Mouse (Mus musculus): ENCODE results near the gene Actr1b.

Gene Actr1b

DNA sequence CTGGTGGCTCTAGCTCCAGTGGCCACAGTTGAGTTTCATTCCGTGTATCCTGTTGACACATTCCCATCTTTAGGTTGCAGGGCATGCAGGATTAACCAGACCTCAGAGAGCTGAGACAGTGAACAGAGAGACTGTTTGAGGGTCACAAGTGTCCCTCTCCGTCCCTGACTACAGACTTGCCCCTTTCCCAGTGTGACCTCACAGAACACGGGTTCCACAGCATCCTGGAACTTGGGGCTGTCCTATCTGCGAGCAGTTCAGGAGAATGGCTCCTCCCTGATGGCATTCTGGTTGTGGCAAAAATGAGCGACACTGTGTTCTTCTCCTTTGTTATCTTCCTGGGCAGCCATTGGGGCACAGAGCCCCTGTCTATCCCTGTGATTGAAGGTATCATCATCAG is at the start of gene Actr1b:
Gene Actr1b, minus strand, starts transcription at position 112 of the 400 bp plus-strand sequence.
- no peak for DNase-seq (ENCODE audit: low read depth, low spot score)

DNA sequence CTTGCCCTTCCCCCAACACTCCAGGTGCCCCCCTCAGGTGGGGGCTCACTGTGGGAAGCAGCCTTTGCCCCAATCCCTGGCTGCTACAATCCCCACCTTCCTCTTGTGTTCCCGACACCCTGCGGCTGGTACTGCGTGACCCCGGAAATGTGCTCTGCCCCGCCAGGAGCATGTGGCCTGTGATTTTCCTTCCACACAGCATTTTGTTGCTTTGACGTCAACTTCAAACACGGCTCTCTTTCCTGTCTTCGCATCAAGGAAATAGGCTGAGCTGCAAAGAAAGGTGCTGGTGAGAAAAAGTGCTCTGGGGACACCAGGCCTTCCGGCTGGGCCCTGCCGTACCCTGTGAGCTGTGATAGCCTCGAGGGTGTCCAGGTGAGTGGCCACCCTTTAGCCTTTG is 47.3 kb upstream of the Actr1b start, which contains the start of gene Zap70:
Gene Zap70, plus strand, starts transcription at position 231 of the 400 bp plus-strand sequence.
- DNase-seq (ENCODE audit: low read depth, low spot score), result no peak

DNA sequence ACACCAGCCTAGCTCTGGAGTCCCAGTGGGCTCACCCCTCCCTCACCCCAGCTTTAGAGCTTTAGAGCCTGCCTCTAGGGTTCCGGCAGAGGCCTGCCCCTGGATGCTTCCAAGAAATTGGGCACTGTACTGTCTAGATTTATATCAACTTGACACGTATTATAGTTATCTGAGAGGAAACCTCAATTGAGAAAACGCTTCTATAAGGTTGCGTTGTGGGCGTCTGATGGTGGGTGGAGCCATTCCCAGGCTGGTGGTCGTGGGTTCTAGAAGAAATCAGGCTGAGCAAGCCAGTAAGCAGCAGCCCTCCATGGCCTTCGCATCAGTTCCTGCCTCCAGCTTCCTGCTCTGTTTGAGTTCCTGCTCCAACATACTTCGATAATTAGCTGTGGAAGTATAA is 46.8 kb upstream of the Actr1b start:
- no peak for DNase-seq (ENCODE audit: low read depth, low spot score)

DNA sequence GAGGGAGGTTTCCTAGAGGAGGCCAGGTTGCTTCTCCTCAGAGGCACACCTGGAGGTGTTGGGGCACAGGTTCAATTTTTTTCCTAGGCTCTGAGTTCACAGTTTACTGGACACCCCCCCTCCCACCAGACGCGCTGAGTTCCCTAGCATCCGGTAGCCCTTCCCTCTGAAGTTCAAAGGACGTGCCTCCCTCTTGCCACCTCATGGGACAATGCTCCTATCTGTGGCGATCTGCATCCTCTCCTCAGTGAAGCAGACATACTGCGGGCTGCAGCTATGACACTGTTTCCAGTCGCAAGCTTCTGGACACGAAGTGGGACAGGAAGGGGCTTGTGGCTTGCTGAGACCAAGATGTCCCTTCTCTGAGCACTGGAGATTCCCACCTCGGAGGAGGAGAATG is 46.2 kb upstream of the Actr1b start:
- DNase-seq (ENCODE audit: low read depth, low spot score), result no peak

DNA sequence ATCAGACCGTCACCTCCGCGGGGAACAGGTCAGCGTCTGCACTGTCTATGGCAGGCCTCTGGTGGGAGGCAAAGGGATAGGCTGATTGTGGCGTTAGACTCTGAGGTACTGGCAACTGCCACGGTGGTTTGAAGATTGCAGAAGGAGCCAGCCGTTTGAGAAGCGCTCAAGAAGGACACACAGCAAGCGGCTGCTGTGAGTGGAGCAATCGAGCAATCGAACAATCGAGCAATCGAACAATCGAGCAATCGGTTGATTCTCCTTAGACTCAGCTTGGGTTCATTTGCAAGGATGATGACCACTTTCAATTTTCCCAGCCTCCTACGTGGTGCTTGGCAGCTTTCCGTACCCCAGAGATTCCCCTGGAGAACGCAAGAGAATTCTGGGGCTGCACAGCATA is 44.9 kb upstream of the Actr1b start:
- DNase-seq (ENCODE audit: low read depth, low spot score), result no peak

DNA sequence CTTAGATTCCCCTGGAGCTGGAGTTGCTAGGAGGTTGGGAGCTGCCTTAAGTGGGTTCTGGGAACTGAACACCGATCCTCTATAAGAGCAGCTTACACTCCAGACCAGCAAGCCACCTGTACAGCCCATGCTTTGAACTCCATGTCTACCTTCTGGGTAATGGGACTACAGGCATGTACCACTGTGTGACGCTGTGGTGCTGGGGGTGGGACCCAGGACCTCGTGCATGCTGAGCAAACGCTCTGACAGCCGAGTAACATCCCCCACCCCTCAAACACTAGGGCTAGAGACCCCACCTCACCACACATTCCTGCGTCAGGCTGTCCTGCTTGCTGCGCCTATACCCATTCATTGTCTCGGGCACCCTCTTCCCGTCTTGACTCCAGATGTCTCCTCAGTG is 44.3 kb upstream of the Actr1b start:
- no peak for DNase-seq (ENCODE audit: low read depth, low spot score)

DNA sequence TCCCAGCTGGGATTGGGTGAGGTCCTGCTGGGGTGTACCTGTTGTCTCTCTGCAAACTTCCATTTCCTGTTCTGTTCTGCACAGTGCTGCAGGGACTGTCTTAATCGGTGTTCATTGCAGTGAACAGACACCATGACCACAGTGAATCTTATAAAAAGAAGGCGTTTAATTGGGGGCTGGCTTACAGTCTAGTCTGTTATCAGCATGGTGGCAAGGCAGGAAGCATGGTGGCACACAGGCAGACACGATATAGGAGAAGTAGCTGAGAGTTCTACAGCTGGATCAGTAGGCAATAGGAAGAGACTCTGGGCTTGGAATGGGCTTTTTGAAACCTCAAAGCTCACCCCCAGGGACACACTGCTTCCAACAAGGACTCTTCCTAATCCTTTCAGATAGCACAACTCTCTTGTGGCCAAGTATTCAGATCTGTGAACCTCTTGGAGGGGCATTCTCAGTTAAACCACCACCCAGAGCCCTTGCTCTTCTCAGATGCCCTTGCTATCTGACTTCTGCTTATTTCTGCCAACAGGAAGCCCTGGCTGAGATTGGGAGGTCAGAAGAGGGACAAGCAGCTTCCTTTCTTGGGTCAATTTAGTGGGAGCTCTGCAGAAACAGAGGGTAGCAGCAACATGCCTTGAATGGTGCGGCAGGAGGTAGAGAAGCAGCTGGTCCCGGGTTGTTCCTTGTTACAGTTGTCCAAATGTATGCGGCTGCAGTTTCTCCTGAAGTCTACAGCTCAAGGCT is 39.9 kb upstream of the Actr1b start:
- DNase-seq (ENCODE audit: low read depth, low spot score), result no peak

DNA sequence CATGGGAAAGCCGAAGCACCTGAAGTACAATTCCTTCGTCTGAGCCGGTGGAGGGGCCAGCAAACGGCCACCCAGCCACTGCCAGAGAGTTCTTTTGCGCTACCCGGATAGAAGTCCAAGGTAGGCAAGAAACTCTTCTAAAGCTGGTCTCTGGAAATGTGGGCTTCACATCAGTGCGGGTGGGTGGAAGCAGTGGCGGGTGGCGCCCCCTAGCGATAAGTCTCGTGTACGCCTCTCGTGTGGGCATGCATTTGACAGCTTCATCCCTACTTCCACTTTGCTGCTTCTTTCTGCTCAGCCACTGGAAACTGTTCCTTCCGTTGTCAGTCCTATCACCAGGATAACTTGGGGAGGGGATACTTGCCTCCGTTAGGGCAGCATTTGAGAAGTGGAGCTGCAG is 32.2 kb upstream of the Actr1b start:
- no peak for DNase-seq (ENCODE audit: low read depth, low spot score)

DNA sequence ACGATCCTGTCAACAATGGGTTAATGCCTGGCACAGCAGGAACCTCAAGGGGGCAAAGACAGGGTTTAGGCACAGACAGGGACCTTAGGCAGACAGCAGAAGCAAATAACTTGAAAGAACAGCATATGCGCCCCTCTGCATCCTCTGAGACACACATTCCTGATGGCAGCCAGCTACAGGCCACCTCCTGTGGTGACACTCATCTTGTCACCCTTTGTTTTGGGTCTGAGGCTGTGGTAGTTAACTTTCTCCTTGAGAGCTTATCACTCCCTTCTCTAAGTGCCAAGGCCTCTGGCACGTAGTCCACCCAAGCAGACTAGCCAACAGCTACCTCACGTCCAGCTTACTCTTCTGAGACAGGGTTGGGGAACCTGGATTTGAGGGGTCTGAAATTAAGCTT is 31.4 kb upstream of the Actr1b start:
- DNase-seq (ENCODE audit: low read depth, low spot score), result no peak

DNA sequence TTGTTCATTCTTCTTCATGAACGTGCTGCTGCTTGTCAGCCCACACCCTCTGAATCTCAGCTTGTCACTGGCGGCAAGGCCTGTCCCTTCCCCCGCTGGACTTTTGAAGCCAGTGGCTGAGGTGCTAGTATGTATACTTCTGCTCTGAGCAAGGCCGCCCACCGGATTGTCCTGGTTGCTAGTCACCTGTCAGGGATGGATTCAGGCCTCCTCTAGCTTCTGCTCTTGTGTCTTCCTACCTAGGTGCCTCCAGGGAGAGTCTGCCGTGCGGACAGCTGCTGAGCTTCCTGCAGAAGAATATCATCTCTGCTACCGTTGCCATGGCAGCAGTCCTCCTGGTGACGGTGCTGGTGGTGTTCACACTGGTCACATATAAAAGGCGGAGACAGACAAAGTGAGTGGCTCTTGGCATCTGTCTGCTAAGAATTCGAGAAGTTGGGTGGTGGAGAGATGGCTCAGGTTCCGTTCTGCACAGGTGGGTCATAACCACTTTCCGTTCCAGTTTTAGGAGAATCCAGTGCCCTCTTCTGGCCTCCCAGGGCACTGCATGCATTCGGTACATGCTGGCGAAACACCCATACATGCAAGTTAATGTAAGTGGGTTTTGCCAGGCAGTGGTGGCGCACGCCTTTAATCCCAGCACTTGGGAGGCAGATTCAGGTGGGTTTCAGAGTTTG is 30.2 kb upstream of the Actr1b start:
- DNase-seq (ENCODE audit: low read depth, low spot score), result peak; percentile 49

DNA sequence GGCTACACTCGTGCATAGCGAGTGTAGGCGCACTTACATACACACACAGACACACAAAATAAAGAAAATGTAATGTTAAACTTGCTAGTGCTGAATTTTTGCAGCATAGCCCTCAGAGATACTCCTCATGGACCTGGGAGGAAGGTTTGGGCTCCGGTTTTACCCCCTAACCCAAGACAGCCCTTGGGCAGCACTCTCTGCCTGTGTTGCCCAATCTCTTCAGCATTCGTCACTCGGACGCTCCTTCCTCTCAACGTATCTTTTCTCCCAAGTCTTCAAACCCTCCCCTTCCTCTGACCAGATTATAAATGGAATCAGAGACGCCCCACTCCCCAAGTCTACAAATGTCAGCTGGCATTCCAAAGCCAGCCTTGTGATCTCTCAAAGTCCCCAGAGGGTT is 28.8 kb upstream of the Actr1b start:
- no peak for DNase-seq (ENCODE audit: low read depth, low spot score)

DNA sequence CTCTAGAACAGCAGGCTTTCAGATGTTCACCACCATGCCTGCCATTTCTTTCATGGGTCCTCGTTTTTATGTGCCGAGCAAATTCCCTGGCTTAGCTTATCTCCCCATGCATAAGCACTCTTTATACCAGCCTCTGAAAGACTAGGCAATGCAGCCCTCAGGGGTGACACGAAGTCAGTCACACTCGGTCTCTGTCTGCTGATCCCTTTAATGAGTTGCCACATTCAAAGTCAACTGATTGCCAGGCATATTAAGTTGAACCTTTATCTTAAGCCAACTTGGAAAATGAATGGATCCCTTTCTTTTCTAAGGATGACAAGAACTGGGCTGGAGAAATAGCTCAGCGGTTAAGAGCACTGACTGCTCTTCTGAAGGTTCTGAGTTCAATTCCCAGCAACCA is 25.0 kb upstream of the Actr1b start:
- DNase-seq (ENCODE audit: low read depth, low spot score), result no peak

DNA sequence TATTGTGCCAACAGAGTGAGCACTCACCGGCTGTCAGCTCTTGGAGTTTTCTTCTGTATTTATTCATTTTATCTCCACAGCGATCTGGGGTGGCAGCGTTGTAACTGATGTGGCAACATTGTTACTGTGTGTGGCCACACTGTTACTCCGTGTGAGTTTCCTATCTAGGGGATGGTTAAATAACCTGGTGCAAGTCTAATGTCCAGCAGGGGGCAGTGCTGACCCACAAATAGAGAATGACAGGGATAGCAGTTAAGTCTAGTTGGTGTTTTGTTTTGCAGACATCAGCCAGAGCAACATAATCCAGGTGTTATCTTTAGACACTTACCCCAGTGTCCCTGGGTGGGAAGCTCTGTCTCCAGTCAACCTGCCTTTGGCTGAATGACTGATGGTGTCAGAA is 23.1 kb upstream of the Actr1b start:
- DNase-seq (ENCODE audit: low read depth, low spot score), result peak; percentile 77

DNA sequence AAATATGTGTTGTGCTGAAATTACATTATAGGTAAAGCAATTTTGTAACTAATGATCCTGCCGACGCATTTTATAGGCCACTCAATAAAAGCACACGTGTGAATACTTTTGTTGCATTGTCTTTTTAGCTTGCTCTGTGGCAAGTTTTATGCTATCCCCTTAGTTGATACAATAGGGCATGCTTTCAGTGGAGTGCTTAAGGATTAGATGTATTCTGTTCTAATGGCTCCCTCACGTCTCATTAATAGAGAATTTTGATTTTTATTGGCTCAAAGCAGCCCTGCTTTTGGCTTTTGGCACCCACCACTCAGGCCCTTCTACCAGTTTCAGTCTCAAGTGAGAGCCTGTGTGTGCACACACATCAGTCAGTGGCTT is 9.8 kb upstream of the Actr1b start:
- no peak for DNase-seq (ENCODE audit: low read depth, low spot score)

DNA sequence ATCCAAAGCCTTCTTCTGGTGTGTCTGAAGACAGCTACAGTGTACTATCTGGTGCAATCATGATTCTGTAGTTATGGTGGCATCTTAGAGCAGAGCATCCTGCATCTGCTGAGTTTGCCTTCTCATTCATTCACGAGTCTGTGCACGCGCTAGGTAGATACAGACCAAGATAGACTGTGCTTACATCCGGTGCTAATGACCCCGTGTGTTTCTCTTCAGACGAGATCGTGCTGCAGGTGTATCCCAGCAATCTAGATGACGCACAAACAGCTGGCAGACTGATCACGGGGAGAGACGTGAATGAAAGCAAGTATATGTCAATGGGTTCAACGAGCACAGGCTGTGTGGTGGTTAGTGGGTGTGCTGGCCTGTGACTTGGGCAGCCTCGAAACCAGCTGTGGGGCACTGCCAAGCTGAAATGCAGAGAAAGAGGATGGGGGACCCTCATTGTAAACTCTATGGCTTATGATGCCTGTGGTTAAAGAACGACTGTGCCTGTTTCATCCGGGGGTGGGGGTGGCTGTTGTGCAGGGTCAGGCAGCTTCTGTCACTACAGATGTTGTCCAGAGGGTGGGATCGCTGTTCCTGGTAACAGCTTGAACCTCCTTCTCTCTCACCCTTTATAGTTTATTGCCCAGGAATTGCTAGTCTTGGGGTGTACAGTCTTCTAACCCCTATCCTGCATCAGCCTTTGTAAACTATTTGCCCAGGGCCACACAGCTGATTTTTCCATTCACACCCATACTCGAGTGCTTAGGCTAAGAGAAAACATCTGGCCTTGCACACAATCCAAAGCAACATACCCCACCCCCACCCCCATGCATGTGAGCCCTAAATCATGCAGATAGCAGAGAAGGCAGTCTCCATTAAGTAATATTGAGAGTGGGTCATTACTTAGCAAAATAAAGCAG is 9.2 kb upstream of the Actr1b start:
- DNase-seq (ENCODE audit: low read depth, low spot score), result no peak

DNA sequence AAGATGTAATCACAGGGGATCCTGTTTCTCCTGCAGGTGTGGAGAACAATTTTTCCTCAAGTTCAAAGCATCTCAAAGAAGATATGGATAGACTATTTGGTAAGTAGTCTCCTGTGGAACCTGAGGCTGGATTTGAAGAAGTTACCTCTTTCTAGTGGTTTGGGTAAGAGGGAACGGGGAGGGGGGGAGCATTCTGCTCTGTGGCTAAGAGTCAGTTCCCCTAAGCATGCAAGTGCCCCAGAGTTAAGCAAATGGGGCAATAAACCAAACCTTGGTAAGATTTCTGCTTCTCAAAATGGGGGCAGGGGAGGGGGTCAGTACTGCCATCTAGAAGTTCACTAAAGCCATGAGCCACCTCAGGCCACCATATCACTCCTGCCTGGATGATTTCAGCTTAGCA is 4.6 kb upstream of the Actr1b start:
- DNase-seq (ENCODE audit: low read depth, low spot score), result no peak

DNA sequence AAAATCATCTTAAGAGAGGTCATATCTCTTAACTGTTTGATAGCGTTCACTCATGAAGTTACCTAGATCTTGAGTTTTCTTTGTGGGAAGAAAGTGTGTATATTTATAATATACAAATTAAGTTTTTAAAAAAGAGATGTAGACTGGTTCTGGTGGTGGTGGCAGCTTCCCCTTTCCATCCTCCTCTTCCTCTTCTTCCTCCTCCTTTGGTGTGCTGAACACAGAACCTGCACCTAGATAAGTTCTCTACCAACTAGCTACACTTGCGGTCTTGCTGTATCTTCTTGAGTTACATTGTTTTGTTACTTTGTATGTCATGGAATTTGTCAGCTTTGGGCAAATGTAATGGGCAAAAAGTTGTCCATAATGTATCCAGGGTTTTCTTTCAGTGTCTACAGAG is 3.1 kb downstream of the Actr1b start:
- no peak for DNase-seq (ENCODE audit: low read depth, low spot score)

DNA sequence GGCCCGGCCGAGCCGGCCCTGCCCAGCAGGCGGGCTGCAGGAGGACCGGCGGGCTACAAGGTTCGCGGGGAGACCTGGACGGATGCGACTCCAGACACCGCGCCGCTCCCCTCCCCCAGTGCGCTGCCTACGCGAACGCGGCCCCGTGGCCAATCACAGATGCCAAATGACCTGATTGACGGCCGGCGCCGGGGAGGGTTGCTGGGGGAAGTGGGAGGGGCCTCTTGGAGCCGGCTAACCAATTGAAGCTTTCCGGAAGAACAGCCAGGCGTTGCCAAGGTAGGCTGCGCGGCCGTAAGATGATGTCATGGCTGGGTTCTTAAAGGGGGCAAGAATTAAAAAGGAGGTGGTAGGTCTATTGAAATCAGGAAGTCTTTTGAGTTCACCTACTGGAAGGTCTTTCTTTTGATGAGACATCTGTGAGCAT is 4.4 kb downstream of the Actr1b start, which contains the start of gene 4933424G06Rik:
Gene 4933424G06Rik, plus strand, starts transcription at position 296 of the 427 bp plus-strand sequence.
- DNase-seq (ENCODE audit: low read depth, low spot score), result peak; percentile 97

DNA sequence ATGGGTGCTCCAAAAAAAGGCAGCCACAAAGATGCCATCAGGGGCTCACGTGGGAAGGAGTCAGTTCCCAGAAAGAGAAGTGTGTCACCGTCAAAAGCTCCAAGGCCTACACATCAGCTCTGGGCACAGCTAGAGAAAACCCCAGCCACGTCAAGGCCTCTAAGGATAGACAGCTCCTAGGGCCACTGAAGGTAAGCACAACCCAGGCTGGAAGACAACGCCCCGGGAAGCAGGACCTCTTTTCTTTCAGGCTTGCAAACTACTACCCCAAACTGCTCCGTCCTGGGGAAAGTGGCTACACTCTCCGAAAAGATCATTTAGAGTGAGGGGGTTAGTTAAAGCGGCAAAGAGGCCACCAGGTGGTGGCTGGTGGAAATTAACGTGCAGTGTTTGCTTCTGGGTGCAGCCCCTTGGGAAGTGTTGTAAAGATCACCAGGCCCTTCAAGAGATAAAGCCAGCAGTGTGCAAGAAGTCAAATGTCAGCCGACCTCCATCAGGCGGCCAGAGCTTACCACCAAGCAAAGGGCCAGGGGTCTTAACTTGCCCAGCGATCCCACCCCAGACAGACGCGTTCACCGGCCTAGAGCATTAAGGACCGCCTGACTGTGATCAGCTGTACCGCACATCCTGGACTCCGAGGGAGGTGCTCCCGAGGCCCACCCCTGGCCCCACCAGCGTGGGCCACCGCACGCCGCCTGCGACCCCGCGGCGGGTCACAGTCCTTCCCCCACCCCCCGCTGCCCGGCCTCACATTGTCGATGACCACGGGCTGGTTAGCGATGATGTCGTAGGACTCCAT is 5.0 kb downstream of the Actr1b start:
- DNase-seq (ENCODE audit: low read depth, low spot score), result peak; percentile 17

DNA sequence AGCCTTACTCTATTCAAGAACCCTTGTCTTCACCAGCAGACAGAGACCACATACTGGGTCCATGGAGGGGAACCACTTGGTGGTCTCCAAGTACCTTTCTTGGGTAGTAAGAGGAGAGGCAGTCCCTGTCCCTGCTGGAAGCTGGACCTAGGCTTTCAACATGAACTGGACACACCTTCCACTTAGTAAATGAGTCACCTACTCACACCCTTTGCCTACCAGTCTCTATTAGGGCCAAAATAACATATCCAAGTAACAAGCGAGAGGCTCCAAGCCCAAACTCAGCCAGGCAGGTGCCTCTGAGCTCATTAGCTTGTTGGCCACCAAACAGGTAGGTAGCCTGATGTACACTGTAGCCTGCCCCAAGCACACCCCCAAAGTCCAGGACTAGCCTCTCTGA is 5.6 kb downstream of the Actr1b start:
- DNase-seq (ENCODE audit: low read depth, low spot score), result no peak

DNA sequence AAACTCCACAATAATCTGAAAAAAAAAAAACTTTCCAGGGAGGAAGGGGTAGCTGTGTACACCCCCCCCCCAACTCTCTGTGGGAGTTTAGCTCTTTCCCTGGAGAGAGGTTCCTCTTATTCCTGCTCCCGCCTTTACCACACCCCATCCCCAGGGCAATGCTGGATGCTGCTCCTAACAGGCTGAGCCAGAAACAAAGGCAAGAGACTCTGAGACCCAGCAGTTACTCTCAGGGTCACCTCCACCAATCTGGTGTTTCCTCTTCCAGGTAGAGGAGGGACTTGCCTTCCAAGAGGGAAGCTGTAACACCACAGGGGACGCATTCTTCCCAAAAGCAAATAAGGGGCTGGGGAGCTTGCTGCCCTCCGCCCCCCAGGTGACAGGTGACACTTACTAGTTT is 6.4 kb downstream of the Actr1b start:
- DNase-seq (ENCODE audit: low read depth, low spot score), result no peak
